Mouse (Mus musculus) forebrain, embryonic 16.5 days (tissue): ENCODE data around the gene Helz. TPM values are rescaled to one million over a fixed set of nuclear protein-coding genes. Genes with fewer than 3 reads are reported as not detected.
"Not testable (repeated sequence)": the region's sequence is repeated elsewhere in the genome, so short reads cannot be mapped to it uniquely, and the experiment has no call there.

Experiments
- ATAC-seq: fragments of 200-750 bp; cut with Nextera tagmentation; 2 replicates; pipeline ENCODE4 v1.8.0; 2017; ENCODE audit warnings: mild to moderate bottlenecking, moderate library complexity
- H3K27ac ChIP-seq: fragments of 300-500 bp; sonication (generic); 2 replicates; pipeline ENCODE4 v1.5.1; 2014; ENCODE audit warnings: low read length, control low read depth
- H3K27me3 ChIP-seq: fragments of 300-500 bp; sonication (generic); replicated peaks from 2 replicates; pipeline ENCODE4 v1.6.1; 2014; ENCODE audit warnings: low read length; ENCODE audit not compliant: control insufficient read depth, insufficient read depth
- H3K36me3 ChIP-seq: fragments of 300-500 bp; sonication (generic); 2 replicates; pipeline ENCODE4 v1.6.1; 2014; ENCODE audit not compliant: control insufficient read depth, insufficient read depth
- H3K4me1 ChIP-seq: fragments of 300-500 bp; sonication (generic); replicated peaks from 2 replicates; pipeline ENCODE4 v1.6.1; 2014; ENCODE audit warnings: low read length; ENCODE audit not compliant: control insufficient read depth, insufficient read depth
- H3K4me2 ChIP-seq: fragments of 300-500 bp; sonication (generic); 2 replicates; pipeline ENCODE4 v1.6.1; 2014; ENCODE audit warnings: mild to moderate bottlenecking, low read length, control low read depth
- H3K4me3 ChIP-seq: fragments of 300-500 bp; sonication (generic); replicated peaks from 2 replicates; pipeline ENCODE4 v1.5.1; 2014; ENCODE audit warnings: mild to moderate bottlenecking, low read length, control low read depth
- H3K9ac ChIP-seq: fragments of 300-500 bp; sonication (generic); replicated peaks from 2 replicates; pipeline ENCODE4 v1.6.1; 2014; ENCODE audit warnings: low read depth, low read length, control low read depth
- H3K9me3 ChIP-seq: fragments of 300-500 bp; sonication (generic); 2 replicates; pipeline ENCODE4 v1.6.1; 2016; ENCODE audit warnings: low read length; ENCODE audit not compliant: control insufficient read depth
- WGBS: fragments of 180-500 bp; shearing (Covaris S2); extraction: QIAGEN DNeasy Blood & Tissue Kit; methylation state at CpG from one replicate; pipeline ENCODE4 v1.1.7; 2014; 5-methylcytosine and 5-hydroxymethylcytosine counted together
- polyA plus RNA-seq: library from polyadenylated mRNA; unstranded; fragments of >200 nt; fragmentation: Nextera tagmentation; extraction: Ambion mirVana; gene quantifications from 2 replicates; pipeline ENCODE4 v1.2.1, GENCODE M21; 2015

Gene Helz
- polyA plus RNA-seq, 1 experiment from 2014 or later = 20.4 TPM

DNA sequence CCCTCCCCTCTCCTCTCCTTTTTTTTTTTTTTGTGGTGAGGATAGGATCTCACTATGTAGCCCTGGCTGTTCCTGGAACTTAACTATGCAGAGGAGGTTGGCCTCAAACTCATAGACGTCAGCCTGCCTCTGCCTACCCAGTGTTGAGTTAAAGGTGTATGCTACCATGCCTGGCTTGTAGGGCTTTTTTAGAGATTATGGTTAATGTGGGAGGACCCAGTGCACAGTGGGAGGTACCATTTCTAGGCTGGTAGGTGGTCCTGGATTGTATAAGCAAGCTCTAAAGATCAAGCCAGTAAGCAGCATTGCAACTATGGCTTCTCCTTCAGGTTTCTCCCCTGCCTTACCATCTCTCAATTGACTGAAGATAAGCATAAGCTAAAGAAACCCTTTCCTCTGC, 7.4 kb upstream of the Helz start:
- H3K4me1 ChIP-seq = no peaks in the 10 kb centered on the region
- no peaks in the 10 kb centered on the region for H3K9me3 ChIP-seq
- ATAC-seq = no peak
- H3K4me2 ChIP-seq = no peak overlapping the region
- WGBS = 64% methylated on average over 1 of the region's 1 CpGs
- H3K27ac ChIP-seq = no peak overlapping the region
- H3K36me3 ChIP-seq = no peaks in the 10 kb centered on the region
- no peaks in the 10 kb centered on the region for H3K27me3 ChIP-seq
- no peak overlapping the region for H3K9ac ChIP-seq
- H3K4me3 ChIP-seq = no peak overlapping the region

DNA sequence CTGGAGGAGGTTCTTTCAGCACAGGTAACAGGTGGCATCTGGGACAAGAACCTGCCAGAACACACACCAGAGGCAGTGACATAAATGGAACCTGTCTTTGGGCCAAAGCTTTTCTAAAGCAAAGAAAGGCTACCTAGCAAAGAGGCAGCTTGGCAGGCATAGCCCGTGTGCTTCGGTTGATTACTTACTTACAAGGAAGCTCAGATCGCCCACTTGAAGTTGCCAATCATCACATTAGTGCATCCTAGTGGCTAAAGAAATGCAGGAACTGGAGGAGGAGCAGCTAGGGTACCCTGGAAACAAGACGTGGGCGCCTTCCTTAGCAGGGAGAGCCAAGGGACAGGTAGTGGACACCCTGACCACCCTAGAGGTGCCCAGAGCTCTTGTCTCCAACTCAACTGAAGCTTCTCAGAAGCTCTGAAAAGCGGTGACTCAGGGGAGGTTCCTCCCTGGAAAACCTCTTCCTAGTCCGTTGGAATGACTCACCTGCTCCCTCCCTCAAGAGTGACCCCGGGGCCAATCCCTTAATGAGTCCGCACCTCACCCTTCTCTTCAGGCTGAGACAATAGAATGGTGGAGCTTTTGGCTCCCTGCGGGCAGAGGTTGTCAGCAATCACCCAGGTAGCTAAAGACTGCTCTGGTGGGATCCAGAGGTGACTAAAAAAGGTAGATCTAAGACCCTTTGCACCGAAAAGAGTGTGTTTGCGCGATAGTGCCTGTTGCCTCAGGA, 1.8 kb upstream of the Helz start:
- WGBS = 11% methylated on average over 13 of the region's 13 CpGs
- no peak for ATAC-seq
- Histone ChIP-seq H3K27ac (no peak overlapping the region), H3K4me2 (peak overlapping the region; percentile 96), H3K4me1 (peaks cover 21% of the 10 kb centered on the region), H3K4me3 (no peak overlapping the region; the same call in 1 of the 2 replicates), H3K9me3 (no peaks in the 10 kb centered on the region), H3K27me3 (0 out of 2 replicates have a peak, but pooled peaks cover 3% of the 10 kb centered on the region), H3K9ac (no peak overlapping the region), H3K36me3 (no peaks in the 10 kb centered on the region)

DNA sequence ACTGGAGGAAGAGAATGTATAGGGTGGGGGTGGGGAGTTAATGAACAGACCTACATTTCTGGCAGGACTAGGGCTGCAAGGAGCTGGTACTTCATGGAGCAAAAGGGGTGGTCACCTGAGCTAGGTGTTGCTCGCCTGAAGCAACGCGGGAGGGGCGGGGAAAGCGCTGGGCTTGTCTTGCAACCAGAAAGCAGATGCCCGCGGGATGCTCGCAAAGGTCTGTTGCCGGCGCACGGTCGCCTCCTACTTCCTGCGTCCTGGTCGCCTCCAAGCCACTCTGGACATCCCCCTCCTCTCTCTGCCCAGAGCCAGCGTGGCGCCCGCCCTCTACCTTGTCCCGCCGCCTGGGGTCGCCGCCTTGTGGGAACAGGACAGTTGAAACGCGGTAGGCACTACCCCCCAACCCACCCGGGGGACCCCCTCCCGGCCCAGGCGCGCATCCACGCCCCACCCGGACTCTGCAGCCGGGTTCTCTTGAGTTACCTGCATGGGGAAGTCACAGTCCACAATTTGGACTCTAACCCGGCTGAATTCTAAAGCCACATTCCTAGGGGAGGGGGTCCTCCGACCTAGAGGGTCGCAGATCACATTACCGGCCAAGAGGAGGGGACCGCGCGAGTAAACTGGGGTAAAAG, 946 bp upstream of the Helz start:
- H3K27me3 ChIP-seq = 0 out of 2 replicates have a peak, but pooled peaks cover 3% of the 10 kb centered on the region
- peak overlapping the region; percentile 96 for H3K4me2 ChIP-seq
- peaks cover 21% of the 10 kb centered on the region for H3K4me1 ChIP-seq
- H3K9me3 ChIP-seq = no peaks in the 10 kb centered on the region
- H3K27ac ChIP-seq = no peak overlapping the region
- peak overlapping the region; percentile 71 for H3K9ac ChIP-seq
- WGBS = under 1% methylated on average over 35 of the region's 37 CpGs
- no peaks in the 10 kb centered on the region for H3K36me3 ChIP-seq
- H3K4me3 ChIP-seq = peak overlapping the region; percentile 81
- peak; percentile 27; the same call in 1 of the 2 replicates for ATAC-seq

DNA sequence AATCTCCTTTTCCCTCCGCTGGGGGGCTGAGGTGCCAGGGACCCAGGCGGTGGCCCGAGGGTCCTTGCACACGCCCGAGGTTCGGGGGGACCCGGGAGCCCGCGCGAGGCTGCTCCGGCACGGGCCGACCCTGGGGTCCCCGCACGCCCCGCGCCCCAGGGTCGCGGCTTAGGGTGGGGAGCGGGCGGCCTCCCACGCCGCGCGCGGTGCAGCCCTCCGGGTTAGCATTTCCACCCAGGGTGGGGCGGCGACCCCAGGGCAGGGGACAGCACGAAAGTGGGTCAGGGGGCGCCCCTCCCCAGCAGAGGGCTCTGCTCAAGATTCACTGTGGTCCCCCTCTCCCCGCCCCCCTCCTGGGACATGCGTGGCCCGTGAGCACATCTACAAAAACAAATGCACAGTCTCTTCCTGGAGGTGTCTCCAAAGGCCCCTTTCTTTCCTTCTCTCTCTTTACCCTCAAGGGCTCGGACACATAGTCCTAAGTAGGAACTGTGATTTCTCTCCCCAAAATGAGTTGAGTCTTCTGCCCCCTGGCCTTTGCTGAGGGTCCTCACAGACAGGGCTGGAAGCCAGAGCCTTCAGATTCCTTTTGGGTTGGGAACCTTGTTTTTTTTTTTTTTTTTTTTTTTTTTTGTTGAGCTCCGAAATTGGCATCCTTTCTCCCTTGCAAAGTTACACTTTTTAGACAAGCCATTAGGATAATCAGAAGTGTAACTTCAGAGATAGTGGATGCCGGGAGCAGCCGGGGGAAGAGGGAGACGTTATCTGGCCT, 660 bp downstream of the Helz start:
- Histone ChIP-seq H3K27ac (peak overlapping the region; percentile 43), H3K9ac (peak overlapping the region; percentile 71), H3K4me1 (peaks cover 21% of the 10 kb centered on the region), H3K4me2 (peak overlapping the region; percentile 96), H3K9me3 (no peaks in the 10 kb centered on the region), H3K36me3 (peaks cover 2% of the 10 kb centered on the region; the same call in 1 of the 2 replicates), H3K4me3 (peak overlapping the region; percentile 81), H3K27me3 (0 out of 2 replicates have a peak, but pooled peaks cover 3% of the 10 kb centered on the region)
- ATAC-seq = peak; percentile 67
- WGBS = 9% methylated on average over 29 of the region's 39 CpGs

DNA sequence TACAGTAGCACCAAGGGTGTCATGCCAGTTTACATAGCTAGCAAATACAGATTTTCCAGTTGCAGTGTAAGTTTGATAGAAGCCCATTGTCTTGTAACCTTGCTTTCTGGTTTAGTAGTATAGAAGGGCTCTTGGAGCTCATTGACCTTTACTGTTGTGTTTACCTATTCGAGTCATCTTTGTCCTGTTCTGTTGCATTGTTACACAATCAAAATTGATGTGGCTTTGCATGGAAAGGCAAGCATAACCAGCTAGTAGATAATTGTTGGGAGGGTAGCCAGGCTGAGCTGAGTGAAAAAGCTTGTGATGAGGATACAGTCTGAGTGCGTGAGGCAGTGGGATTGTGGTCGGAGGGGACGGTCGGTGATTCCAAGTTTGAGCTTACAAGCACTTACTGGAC, 12.1 kb downstream of the Helz start:
- H3K27me3 ChIP-seq = no peaks in the 10 kb centered on the region
- H3K4me1 ChIP-seq = no peaks in the 10 kb centered on the region
- H3K27ac ChIP-seq = no peak overlapping the region
- H3K9ac ChIP-seq = no peak overlapping the region
- H3K9me3 ChIP-seq = no peaks in the 10 kb centered on the region
- 93% methylated on average over 5 of the region's 5 CpGs for WGBS
- no peak overlapping the region for H3K4me2 ChIP-seq
- no peak overlapping the region for H3K4me3 ChIP-seq
- H3K36me3 ChIP-seq = peaks cover 6% of the 10 kb centered on the region
- no peak for ATAC-seq

DNA sequence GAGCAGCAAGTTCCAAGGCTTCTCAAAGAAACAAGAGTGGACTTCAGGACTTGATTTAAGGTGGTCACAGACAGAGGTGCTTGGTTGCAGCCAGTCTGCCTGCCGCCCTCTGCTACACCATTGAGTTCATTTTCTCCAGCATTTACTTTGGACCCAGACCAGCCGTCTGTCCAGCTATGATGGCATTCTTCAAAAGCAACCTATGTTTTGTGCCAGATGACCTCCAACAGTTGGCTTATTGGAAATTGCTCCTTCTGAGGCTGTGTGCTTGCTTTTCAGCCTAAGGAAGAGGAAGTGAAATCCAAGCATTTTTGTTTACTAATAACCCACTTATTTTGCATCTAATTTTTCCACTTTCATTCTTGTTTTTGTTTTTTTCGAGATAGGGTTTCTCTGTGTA, 19.7 kb downstream of the Helz start:
- Histone ChIP-seq H3K27ac (no peak overlapping the region), H3K9me3 (no peaks in the 10 kb centered on the region), H3K4me1 (no peaks in the 10 kb centered on the region), H3K4me3 (no peak overlapping the region), H3K27me3 (no peaks in the 10 kb centered on the region), H3K9ac (no peak overlapping the region), H3K4me2 (no peak overlapping the region), H3K36me3 (no peaks in the 10 kb centered on the region)
- WGBS = 89% methylated on average over 3 of the region's 3 CpGs
- ATAC-seq = no peak

DNA sequence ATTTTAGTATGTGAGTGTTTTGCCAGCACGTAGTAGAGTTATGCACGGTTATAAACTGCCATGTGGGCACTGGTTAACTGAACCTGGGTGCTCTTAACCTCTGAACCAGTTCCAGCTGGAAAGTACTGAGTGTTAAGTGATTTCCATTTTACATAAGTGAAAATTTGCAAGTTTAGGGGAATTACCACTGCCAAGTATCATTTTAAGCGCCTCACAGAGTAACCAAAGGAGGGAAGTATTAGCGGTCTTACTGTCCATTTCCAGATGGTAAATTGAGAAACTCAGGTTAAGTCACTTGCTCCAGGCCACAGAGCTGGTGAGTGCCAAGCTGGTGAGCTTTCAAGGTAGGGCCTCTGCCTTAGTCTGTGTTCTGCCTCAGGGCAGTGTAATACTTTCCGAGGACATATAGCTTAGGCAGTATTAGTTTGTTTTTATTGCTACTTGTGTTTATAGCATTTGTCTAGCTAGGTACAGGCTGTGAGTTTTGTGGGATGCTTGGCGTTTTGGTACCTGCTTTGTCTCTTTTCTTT, 20.8 kb downstream of the Helz start:
- Histone ChIP-seq H3K9ac (no peak overlapping the region), H3K9me3 (no peaks in the 10 kb centered on the region), H3K27me3 (no peaks in the 10 kb centered on the region), H3K27ac (no peak overlapping the region), H3K36me3 (no peaks in the 10 kb centered on the region), H3K4me2 (no peak overlapping the region), H3K4me1 (no peaks in the 10 kb centered on the region), H3K4me3 (no peak overlapping the region)
- no peak for ATAC-seq
- 94% methylated on average over 6 of the region's 6 CpGs for WGBS

DNA sequence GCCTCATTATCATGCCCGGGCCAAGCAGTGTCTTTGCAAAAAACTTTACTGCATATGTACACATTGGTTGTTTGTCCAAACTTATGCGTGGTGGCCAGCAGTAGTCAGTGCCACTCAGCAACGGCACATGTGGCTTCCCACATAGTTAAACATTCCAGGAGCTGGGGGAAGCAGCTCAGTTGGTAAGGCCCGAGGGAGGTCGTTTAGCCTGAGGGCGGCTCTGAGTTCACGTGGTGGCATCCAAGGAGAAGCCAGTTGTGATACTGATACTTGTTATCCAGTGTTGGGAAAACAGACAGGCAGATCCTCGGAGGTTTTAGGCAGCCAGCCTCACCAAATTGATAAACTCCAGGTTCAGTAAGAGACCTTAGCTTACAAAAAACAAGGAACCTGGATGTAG, 23.2 kb downstream of the Helz start:
- 83% methylated on average over 8 of the region's 8 CpGs for WGBS
- ATAC-seq, H3K27ac ChIP-seq: not testable (repeated sequence)

DNA sequence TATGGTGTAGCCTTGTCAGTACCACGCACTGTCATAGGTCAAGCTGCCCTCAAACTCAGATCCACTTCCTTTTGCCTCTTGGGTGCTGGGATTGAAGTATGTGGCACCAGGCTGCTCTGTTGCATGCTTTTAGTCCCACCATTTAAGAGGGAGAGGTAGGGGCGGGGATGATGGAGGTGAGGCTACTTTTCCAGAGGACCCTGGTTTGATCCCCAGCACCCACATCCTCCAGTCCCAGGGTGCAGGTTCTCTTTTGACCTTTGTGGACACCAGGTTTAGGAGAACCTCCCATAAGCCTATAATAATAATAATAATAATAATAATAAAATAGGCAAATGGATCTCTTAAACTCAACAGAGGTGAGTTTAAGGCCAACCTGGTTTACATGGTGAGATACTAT, 23.6 kb downstream of the Helz start:
- no peak for ATAC-seq
- 100% methylated on average over 2 of the region's 2 CpGs for WGBS
- Histone ChIP-seq H3K36me3 (peaks cover 12% of the 10 kb centered on the region; the same call in 1 of the 2 replicates), H3K9me3 (no peaks in the 10 kb centered on the region), H3K27ac (no peak overlapping the region), H3K9ac (no peak overlapping the region), H3K4me3 (no peak overlapping the region), H3K4me2 (no peak overlapping the region), H3K4me1 (no peaks in the 10 kb centered on the region), H3K27me3 (no peaks in the 10 kb centered on the region)

More for the DNA sequence above, 23.2 kb downstream of the Helz start:
- H3K4me1 ChIP-seq, H3K4me2 ChIP-seq, H3K9ac ChIP-seq, H3K27me3 ChIP-seq, H3K4me3 ChIP-seq, H3K36me3 ChIP-seq, H3K9me3 ChIP-seq: not testable (repeated sequence)
